Mouse (Mus musculus): ENCODE measurements around the gene Slc3a1. TPM values are rescaled to one million over a fixed set of nuclear protein-coding genes. Genes with fewer than 3 reads are reported as not detected.

Gene Slc3a1
- polyA plus RNA-seq, 1 experiment from 2014 or later: not detected

GRCm38 (mm10) chr17:85088401-85088800 is 60.2 kb downstream of the Slc3a1 start:
- Histone ChIP-seq H3K9me3 (replicated peaks) (no peaks in the 10 kb centered on the region), H3K4me3 (no peak overlapping the region), H3K4me1 (replicated peaks) (peaks cover 6% of the 10 kb centered on the region), H3K27ac (ENCODE audit: poor library complexity, severe bottlenecking) (no peak overlapping the region), H3K4me2 (no peak overlapping the region), H3K9ac (no peak overlapping the region), H3K36me3 (no peaks in the 10 kb centered on the region), H3K27me3 (replicated peaks) (no peaks in the 10 kb centered on the region)
- 87% methylated on average over 11 of the region's 11 CpGs for WGBS
- no peak for ATAC-seq (ENCODE audit: insufficient number of reproducible peaks, low FRiP score)

GRCm38 (mm10) chr17:85089011-85089410 is 60.8 kb downstream of the Slc3a1 start:
- WGBS: 56% methylated on average over 6 of the region's 6 CpGs
- no peak overlapping the region for H3K9ac ChIP-seq
- peak overlapping the region; percentile 29; the same call in 1 of the 2 replicates for H3K4me2 ChIP-seq
- H3K4me3 ChIP-seq: no peak overlapping the region
- H3K36me3 ChIP-seq: no peaks in the 10 kb centered on the region
- H3K9me3 ChIP-seq (replicated peaks): no peaks in the 10 kb centered on the region
- no peaks in the 10 kb centered on the region for H3K27me3 ChIP-seq (replicated peaks)
- no peak for ATAC-seq (ENCODE audit: insufficient number of reproducible peaks, low FRiP score)
- H3K27ac ChIP-seq (ENCODE audit: poor library complexity, severe bottlenecking): no peak overlapping the region
- peaks cover 6% of the 10 kb centered on the region for H3K4me1 ChIP-seq (replicated peaks)

GRCm38 (mm10) chr17:85089621-85090020 is 61.4 kb downstream of the Slc3a1 start:
- peaks cover 6% of the 10 kb centered on the region for H3K4me1 ChIP-seq (replicated peaks)
- no peaks in the 10 kb centered on the region for H3K36me3 ChIP-seq
- no peak for ATAC-seq (ENCODE audit: insufficient number of reproducible peaks, low FRiP score)
- no peaks in the 10 kb centered on the region for H3K9me3 ChIP-seq (replicated peaks)
- H3K4me3 ChIP-seq: peak overlapping the region; percentile 90
- under 1% methylated on average over 16 of the region's 16 CpGs for WGBS
- H3K4me2 ChIP-seq: peak overlapping the region; percentile 95
- H3K27me3 ChIP-seq (replicated peaks): no peaks in the 10 kb centered on the region
- H3K9ac ChIP-seq: peak overlapping the region; percentile 85
- peak overlapping the region; percentile 79 for H3K27ac ChIP-seq (ENCODE audit: poor library complexity, severe bottlenecking)

- Histone ChIP-seq H3K4me2 (peak within 1 kb of the TSS; percentile 95), H3K4me3 (peak within 1 kb of the TSS; percentile 90), H3K36me3 (no peaks in the 10 kb centered on the region), H3K4me1 (replicated peaks) (peaks cover 6% of the 10 kb centered on the region), H3K9me3 (replicated peaks) (no peaks in the 10 kb centered on the region), H3K9ac (peak within 1 kb of the TSS; percentile 85), H3K27me3 (replicated peaks) (no peaks in the 10 kb centered on the region), H3K27ac (ENCODE audit: poor library complexity, severe bottlenecking) (peak within 1 kb of the TSS; percentile 79)
- peak; percentile 99 for ATAC-seq (ENCODE audit: insufficient number of reproducible peaks, low FRiP score)
- under 1% methylated on average over 62 of the region's 63 CpGs for WGBS
These were observed 62.2 kb downstream of the Slc3a1 start, which contains the start of the genes Prepl and Camkmt for GRCm38 (mm10) chr17:85090120-85091099. Prepl (minus strand) TSS chr17:85090241. Camkmt (plus strand) TSS chr17:85090552.

- Histone ChIP-seq H3K4me3 (peak overlapping the region; percentile 90; the same call in 1 of the 2 replicates), H3K4me2 (peak overlapping the region; percentile 95; the same call in 1 of the 2 replicates), H3K9me3 (replicated peaks) (no peaks in the 10 kb centered on the region), H3K4me1 (replicated peaks) (peaks cover 6% of the 10 kb centered on the region), H3K27ac (ENCODE audit: poor library complexity, severe bottlenecking) (no peak overlapping the region), H3K9ac (no peak overlapping the region), H3K27me3 (replicated peaks) (no peaks in the 10 kb centered on the region), H3K36me3 (0 out of 2 replicates have a peak, but pooled peaks cover 2% of the 10 kb centered on the region)
- WGBS: 86% methylated on average over 6 of the region's 6 CpGs
- ATAC-seq (ENCODE audit: insufficient number of reproducible peaks, low FRiP score): no peak
These were observed 63.6 kb downstream of the Slc3a1 start for GRCm38 (mm10) chr17:85091762-85092161.

GRCm38 (mm10) chr17:85096396-85096795 is 68.2 kb downstream of the Slc3a1 start:
- Histone ChIP-seq H3K27me3 (replicated peaks) (no peaks in the 10 kb centered on the region), H3K4me3 (no peak overlapping the region), H3K27ac (ENCODE audit: poor library complexity, severe bottlenecking) (no peak overlapping the region), H3K36me3 (peaks cover 33% of the 10 kb centered on the region), H3K4me2 (no peak overlapping the region), H3K4me1 (replicated peaks) (no peaks in the 10 kb centered on the region; the same call in 1 of the 2 replicates), H3K9ac (no peak overlapping the region), H3K9me3 (replicated peaks) (peaks cover 9% of the 10 kb centered on the region)
- WGBS: 93% methylated on average over 3 of the region's 3 CpGs
- ATAC-seq (ENCODE audit: insufficient number of reproducible peaks, low FRiP score): no peak

GRCm38 (mm10) chr17:85098677-85099323 is 70.6 kb downstream of the Slc3a1 start:
- no peak for ATAC-seq (ENCODE audit: insufficient number of reproducible peaks, low FRiP score)
- Histone ChIP-seq H3K27ac (ENCODE audit: poor library complexity, severe bottlenecking) (no peak overlapping the region), H3K9me3 (replicated peaks) (peaks cover 9% of the 10 kb centered on the region), H3K4me3 (no peak overlapping the region), H3K9ac (no peak overlapping the region), H3K4me2 (no peak overlapping the region), H3K36me3 (peaks cover 33% of the 10 kb centered on the region), H3K27me3 (replicated peaks) (no peaks in the 10 kb centered on the region), H3K4me1 (replicated peaks) (0 out of 2 replicates have a peak, but pooled peaks cover 2% of the 10 kb centered on the region)
- WGBS: 87% methylated on average over 7 of the region's 7 CpGs

GRCm38 (mm10) chr17:85100232-85100631 is 72.1 kb downstream of the Slc3a1 start:
- 85% methylated on average over 3 of the region's 3 CpGs for WGBS

GRCm38 (mm10) chr17:85101751-85102150 is 73.6 kb downstream of the Slc3a1 start:
- Histone ChIP-seq H3K4me3 (no peak overlapping the region), H3K27ac (ENCODE audit: poor library complexity, severe bottlenecking) (no peak overlapping the region), H3K9ac (no peak overlapping the region), H3K4me1 (replicated peaks) (0 out of 2 replicates have a peak, but pooled peaks cover 2% of the 10 kb centered on the region), H3K27me3 (replicated peaks) (no peaks in the 10 kb centered on the region), H3K36me3 (peaks cover 31% of the 10 kb centered on the region), H3K9me3 (replicated peaks) (peaks cover 9% of the 10 kb centered on the region), H3K4me2 (no peak overlapping the region)
- no peak for ATAC-seq (ENCODE audit: insufficient number of reproducible peaks, low FRiP score)
- 89% methylated on average over 7 of the region's 7 CpGs for WGBS

More at GRCm38 (mm10) chr17:85100232-85100631, 72.1 kb downstream of the Slc3a1 start:
- Histone ChIP-seq H3K27me3 (replicated peaks) (no peaks in the 10 kb centered on the region), H3K36me3 (peaks cover 33% of the 10 kb centered on the region), H3K27ac (ENCODE audit: poor library complexity, severe bottlenecking) (no peak overlapping the region), H3K9me3 (replicated peaks) (peaks cover 9% of the 10 kb centered on the region), H3K4me3 (no peak overlapping the region), H3K4me1 (replicated peaks) (0 out of 2 replicates have a peak, but pooled peaks cover 2% of the 10 kb centered on the region), H3K4me2 (no peak overlapping the region), H3K9ac (no peak overlapping the region)
- ATAC-seq (ENCODE audit: insufficient number of reproducible peaks, low FRiP score): no peak

GRCm38 (mm10) chr17:85103310-85103709 is 75.1 kb downstream of the Slc3a1 start:
- H3K4me1 ChIP-seq (replicated peaks): 0 out of 2 replicates have a peak, but pooled peaks cover 2% of the 10 kb centered on the region
- 27% methylated on average over 2 of the region's 2 CpGs for WGBS
- no peaks in the 10 kb centered on the region for H3K27me3 ChIP-seq (replicated peaks)
- H3K4me3 ChIP-seq: no peak overlapping the region
- H3K36me3 ChIP-seq: peaks cover 19% of the 10 kb centered on the region
- no peak overlapping the region for H3K4me2 ChIP-seq
- no peak overlapping the region for H3K9ac ChIP-seq
- ATAC-seq (ENCODE audit: insufficient number of reproducible peaks, low FRiP score): no peak
- H3K9me3 ChIP-seq (replicated peaks): peaks cover 6% of the 10 kb centered on the region
- H3K27ac ChIP-seq (ENCODE audit: poor library complexity, severe bottlenecking): no peak overlapping the region

GRCm38 (mm10) chr17:85110640-85111039 is 82.5 kb downstream of the Slc3a1 start:
- no peaks in the 10 kb centered on the region for H3K27me3 ChIP-seq (replicated peaks)
- no peaks in the 10 kb centered on the region; the same call in 1 of the 2 replicates for H3K9me3 ChIP-seq (replicated peaks)
- H3K9ac ChIP-seq: no peak overlapping the region
- 94% methylated on average over 1 of the region's 1 CpGs for WGBS
- no peak overlapping the region for H3K4me3 ChIP-seq
- no peak overlapping the region for H3K4me2 ChIP-seq
- H3K4me1 ChIP-seq (replicated peaks): no peaks in the 10 kb centered on the region
- H3K27ac ChIP-seq (ENCODE audit: poor library complexity, severe bottlenecking): no peak overlapping the region
- H3K36me3 ChIP-seq: no peaks in the 10 kb centered on the region
- ATAC-seq (ENCODE audit: insufficient number of reproducible peaks, low FRiP score): no peak
